Mouse (Mus musculus): ENCODE measurements around the gene Hnrnpm.
"Not testable (repeated sequence)": the region's sequence is repeated elsewhere in the genome, so short reads cannot be mapped to it uniquely, and the experiment has no call there.

The Hnrnpm gene

GRCm38 (mm10) chr17:33686760-33687159 is at the start of gene Hnrnpm:
Gene Hnrnpm, minus strand, starts transcription at chr17:33686860.
- DNase-seq (ENCODE audit: low spot score): no peak

DNA sequence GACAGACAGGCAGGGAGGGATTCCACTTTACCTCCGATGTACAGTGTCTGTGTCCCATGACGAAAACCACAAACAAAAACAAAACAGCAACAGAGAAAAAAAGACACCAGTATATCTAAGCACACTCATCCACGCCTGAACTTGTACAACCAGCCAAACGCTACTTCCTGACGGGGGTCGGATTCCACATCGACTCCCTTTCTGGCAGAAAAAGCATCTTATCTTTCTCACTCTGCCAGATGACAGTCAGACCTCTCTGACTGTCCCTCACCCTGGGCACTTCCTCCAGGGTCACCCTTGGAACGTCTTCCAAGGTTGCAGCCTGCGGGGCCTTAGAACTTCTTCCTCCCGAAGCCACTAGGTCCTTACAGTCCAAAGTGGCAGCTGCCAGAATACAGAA is 46.9 kb upstream of the Hnrnpm start:
- DNase-seq (ENCODE audit: low spot score): not testable (repeated sequence)

DNA sequence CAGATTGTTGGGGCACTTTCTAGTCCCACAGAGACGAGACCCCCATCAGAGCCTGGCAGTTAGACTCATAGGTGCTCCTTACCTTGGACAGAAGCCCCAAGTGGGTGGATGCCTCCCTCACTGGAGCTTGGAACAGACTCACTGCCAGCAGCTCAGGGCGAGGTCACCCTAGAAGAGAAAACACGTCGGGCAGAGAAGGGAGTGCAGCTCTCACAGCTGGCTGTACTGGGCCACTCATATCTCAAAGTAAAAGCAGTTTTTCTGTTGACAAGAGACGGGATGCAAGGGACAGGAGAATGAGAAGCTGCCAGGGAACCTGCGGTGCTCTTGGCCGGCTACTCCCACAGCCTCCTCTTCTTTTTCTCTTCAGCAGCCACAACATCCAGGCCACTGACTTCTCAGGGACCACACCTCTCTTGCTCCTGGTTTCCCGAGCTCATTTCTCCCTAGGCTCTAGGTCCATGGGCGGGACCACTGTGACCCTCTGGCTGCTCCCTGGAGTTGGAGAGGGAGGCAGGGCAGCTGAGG is 46.0 kb upstream of the Hnrnpm start:
- DNase-seq (ENCODE audit: low spot score): not testable (repeated sequence)

DNA sequence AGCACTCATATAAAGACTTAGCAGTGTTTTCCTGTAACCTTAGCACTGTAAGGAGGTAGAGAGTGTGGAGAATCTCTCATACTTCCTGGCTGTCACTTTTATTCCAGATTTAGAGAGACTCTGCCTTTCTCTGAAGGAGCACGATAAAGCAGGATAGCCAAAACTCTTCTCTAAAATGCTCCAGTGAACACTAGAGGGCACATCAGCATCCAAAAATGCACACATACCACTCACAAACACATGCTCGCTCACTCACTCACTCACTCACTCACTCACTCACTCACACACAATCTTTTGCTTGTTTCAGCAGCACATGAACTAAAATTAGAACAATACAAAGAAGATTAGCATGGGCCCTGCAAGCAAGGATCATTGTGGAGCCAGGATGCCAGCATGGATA is 42.6 kb upstream of the Hnrnpm start:
- DNase-seq (ENCODE audit: low spot score): no peak

DNA sequence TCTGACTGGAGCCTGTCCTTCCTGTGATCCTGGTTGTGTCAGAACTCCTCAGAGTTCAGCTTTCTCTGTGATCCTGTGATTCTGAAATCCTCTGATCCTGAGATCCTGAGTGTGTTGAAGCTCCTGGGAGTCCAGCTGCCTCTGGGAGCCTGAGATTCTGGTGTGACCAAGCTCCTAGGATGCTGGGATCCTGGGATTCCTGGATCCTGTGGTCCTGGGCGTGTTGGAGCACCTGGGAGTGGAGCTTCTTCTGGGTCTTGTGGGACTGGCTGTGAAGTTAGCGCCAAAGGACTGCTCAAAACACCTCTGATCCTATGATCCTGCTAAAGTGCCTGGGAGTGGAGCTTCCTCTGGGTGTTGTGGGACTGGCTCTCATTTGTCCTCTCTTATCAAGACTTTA is 41.7 kb upstream of the Hnrnpm start:
- DNase-seq (ENCODE audit: low spot score): no peak

- no peak for DNase-seq (ENCODE audit: low spot score)
These were observed 33.2 kb upstream of the Hnrnpm start for GRCm38 (mm10) chr17:33719736-33720378.

DNA sequence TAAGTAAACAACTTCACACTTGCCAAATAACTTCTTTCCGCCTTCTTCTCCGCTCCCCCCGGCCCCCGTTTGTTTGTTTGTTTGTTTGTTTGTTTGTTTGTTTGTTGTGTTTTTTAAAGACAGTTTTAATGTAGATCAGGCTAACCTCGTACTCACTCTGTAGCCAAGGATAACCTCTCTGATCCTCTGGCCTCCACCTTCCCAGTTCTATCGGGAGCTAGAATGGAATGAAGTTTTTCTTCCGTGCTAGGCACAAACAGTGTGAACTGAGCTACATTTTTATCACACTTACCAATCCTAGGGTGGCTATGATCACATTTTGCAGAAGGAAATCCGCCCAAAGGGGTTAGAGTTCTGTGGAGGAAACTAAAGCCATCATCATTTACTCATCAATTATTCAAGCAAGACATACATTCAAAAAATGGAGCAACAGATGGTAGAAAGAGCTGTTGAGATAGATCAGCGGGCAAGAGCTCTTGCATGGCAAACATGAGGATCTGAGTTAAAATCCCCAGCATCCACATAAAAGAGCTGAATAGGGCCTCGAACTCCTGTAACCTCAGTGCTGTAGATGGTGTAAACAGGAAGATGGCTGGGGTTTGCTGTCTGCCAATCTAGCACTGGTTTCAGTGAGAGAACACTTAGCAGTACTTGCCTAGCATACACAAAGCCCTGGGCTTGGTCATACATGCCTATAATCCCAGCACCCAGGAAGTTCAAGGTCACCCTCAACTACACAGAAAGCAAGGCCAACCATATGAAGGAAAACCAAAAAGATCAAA is 32.5 kb upstream of the Hnrnpm start:
- DNase-seq (ENCODE audit: low spot score): no peak

DNA sequence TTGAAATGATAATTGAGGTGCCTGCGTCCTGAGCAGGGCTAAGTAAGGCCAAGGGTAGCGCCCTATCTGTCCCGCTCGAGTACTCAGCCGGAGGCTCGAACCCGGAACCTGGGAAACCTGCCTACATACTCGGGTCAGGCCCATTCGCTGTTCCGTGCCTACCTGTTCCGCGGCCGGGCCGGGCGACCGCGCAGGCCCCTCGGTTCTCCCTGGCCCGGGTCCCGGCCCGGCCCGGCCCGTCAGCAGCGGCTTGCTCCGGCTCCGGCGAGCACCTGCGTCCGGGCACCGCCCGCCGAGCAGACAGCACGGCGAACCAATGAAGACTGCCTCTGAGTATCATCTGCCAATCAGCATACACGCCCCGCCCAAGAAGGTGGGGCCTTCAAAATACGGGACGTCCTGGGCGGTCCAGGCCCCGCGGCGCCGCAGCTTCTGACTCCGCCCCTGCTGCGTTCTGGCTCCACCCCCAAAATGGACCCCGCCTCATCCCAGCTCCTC is 31.8 kb upstream of the Hnrnpm start, which contains the start of gene March2:
March2 (minus strand) TSS at position 287 of the 498 bp plus-strand sequence.
- peak; percentile 98 for DNase-seq (ENCODE audit: low spot score)

- no peak for DNase-seq (ENCODE audit: low spot score)
These were observed 31.3 kb upstream of the Hnrnpm start for GRCm38 (mm10) chr17:33717982-33718381.

DNA sequence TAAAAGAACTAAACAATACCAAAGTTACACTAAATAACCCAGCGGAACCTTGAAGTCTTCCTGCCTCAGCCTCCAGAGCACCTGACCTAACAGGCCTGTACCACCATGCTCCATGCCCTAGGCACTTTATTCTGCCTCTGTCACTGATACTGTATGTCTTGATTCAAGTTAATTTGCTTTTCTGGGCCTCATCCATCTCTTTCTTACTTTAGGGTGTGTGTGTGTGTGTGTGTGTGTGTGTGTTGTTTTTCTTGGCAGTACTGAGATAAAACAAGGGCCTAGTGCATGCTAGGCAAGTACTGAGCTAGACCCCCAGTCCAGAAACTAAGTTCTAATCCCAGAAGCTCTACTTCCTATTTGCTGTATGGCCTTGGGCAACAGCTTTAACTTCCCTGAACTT is 30.6 kb upstream of the Hnrnpm start:
- DNase-seq (ENCODE audit: low spot score): no peak

DNA sequence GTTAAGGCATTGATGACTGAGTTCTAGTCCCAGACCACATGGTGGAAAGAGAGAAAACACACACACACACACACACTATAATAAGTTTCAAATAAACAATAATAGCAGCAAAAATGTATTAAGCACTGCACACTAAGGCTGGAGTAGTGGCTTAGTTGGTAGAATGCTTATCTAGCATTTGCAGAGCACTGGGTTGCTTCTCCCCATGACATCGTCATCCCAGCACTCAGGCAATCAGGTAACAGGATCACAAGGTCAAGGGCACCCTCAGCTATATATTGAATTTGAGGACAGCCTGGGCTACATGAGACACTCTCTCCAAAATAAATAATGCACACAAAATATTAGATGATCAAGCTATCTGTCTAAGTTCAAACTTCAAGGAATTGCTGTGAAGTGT is 28.1 kb upstream of the Hnrnpm start:
- DNase-seq (ENCODE audit: low spot score): no peak

GRCm38 (mm10) chr17:33713271-33713670 is 26.6 kb upstream of the Hnrnpm start:
- no peak for DNase-seq (ENCODE audit: low spot score)

DNA sequence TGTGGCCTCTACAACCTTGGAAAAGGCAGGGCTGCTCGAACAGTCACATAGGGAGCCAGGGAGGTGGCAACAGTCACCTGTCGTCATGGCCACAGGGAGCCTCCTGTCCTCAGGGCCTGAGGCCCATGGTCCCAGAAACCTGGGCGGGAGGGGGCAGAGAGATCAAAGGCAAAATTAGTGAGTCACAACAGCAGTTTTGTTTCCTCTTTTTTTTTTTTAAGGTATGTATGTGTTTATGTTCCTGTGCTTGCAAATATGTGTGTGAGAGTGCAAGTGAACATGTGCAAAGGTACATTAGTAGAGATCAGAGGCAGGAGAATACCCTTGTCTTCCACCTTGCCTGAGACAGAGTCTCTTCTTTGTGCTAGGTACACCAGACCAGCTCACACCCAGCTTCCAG is 23.2 kb upstream of the Hnrnpm start:
- DNase-seq (ENCODE audit: low spot score): no peak

- DNase-seq (ENCODE audit: low spot score): no peak
These were observed 16.4 kb upstream of the Hnrnpm start for GRCm38 (mm10) chr17:33703091-33703490.

DNA sequence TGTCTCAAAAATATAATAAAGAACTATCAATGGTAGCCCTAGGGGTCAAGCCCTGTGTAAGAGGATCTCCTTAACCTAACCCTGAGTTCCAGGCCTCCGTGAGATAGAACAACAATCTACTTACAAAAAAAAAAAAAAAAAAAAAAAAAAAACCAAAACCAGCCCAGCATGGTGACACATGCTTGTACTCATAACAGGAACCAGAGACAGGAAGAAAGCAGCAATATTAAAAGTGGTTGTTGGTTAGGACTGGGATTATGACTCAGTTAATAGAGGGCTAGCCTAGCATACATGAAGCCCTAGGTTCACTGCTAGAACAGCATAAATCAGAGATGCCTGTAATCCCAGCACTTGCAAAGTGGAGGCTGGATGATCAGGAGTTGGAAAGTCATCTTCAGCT is 15.5 kb upstream of the Hnrnpm start:
- DNase-seq (ENCODE audit: low spot score): no peak

DNA sequence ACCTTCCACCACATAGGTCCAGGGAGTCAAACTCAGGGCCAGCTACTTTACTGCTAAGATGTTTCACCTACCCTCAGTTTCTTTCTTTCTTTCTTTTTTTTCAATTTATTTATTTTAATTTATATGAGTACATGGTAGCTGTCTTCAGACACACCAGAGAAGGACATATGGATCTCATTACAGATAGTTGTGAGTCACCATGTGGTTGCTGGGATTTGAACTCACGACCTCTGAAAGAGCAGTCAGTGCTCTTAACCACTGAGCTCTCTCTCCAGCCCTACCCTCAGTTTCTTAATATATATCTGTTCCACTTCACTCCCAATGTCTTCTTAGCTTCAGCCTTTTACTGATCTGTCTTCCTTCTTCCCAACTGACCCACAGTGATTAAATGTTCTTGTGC is 8.8 kb upstream of the Hnrnpm start:
- no peak for DNase-seq (ENCODE audit: low spot score)

DNA sequence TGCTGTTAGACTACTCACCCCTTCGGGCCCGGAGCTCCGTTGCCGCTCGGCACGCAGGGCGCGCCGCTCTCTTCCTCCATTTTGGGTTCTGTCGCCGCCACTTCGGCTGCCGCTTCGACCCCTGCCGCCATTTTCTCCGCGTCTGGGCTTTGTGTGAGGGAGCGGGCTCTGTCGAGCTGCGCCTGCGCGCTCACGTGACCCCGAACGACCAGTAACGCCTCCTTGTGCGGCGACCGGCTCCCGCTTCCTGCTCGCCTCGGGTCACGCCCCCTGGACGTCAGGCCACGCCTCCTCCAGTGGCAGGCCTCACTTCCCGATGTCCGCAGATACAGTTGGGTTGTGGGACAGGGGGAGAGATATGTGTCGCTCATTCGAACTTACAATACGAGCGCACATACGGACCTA is 1.4 kb downstream of the Hnrnpm start:
- peak; percentile 99 for DNase-seq (ENCODE audit: low spot score)

- DNase-seq (ENCODE audit: low spot score): peak; percentile 62
These were observed 1.9 kb downstream of the Hnrnpm start for GRCm38 (mm10) chr17:33684671-33685231.

DNA sequence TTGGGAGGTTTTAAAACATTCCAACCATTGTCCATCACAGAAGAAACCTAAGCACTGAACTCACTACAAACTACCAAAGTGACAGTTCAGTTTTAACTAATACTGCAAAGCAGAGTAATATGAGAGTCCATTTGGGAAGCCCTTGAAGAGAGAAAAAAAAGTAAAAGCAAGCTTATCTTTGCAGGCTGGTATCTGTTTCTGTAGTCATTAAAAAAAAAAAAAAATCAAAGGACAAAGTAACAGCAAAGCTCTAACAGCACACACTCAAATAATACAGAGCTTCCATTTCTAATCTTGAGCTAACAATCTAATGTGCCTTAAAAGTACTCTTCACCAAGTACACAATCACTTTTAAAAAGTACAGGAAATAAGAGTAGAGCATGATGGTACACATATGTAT is 4.9 kb downstream of the Hnrnpm start:
- no peak for DNase-seq (ENCODE audit: low spot score)

DNA sequence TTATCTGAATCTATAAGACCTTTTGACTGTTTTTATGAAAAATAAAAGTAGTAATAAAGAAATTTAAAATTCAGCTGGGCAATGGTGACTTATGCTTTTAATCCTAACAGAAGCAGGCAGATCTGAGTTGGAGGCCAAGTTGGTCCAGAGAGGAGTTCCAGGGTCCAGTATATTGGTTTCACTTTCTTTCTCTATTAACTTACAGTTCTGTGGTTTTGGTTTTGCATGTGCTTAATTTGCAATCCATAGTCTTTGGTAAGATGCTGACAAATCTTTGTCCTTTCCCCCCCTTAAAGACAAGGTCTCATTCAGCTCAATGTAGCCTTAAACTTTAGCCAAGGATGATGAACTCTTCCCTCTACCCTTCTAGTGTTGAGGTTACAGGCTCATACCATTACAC is 7.9 kb downstream of the Hnrnpm start:
- DNase-seq (ENCODE audit: low spot score): no peak

GRCm38 (mm10) chr17:33676086-33676485 is 10.6 kb downstream of the Hnrnpm start:
- DNase-seq (ENCODE audit: low spot score): no peak

- DNase-seq (ENCODE audit: low spot score): peak; percentile 84
These were observed 11.2 kb downstream of the Hnrnpm start for GRCm38 (mm10) chr17:33675452-33675851.

- no peak for DNase-seq (ENCODE audit: low spot score)
These were observed 12.8 kb downstream of the Hnrnpm start for GRCm38 (mm10) chr17:33673837-33674236.

All from urinary bladder, postnatal 14 days (tissue).